Mouse (Mus musculus): Measurements from ENCODE around the gene Padi1.
A peak's percentile ranks its signal among the peaks of the same experiment; 100 is the strongest.

Gene Padi1

GRCm38 (mm10) chr4:140815996-140816917 lies 29.3 kb downstream of the Padi1 start:
- peak; percentile 33 for DNase-seq (ENCODE audit: low read depth)

GRCm38 (mm10) chr4:140815496-140815895 lies 30.1 kb downstream of the Padi1 start:
- DNase-seq (ENCODE audit: low read depth): no peak

GRCm38 (mm10) chr4:140814241-140815225 lies 31.0 kb downstream of the Padi1 start:
- no peak for DNase-seq (ENCODE audit: low read depth)

- DNase-seq (ENCODE audit: low read depth): no peak
These were observed 32.0 kb downstream of the Padi1 start for GRCm38 (mm10) chr4:140813358-140814185.

- DNase-seq (ENCODE audit: low read depth): no peak
These were observed 33.0 kb downstream of the Padi1 start for GRCm38 (mm10) chr4:140812609-140813008.

- DNase-seq (ENCODE audit: low read depth): no peak
These were observed 33.4 kb downstream of the Padi1 start for GRCm38 (mm10) chr4:140812191-140812590.

GRCm38 (mm10) chr4:140810458-140811260 lies 34.9 kb downstream of the Padi1 start, which contains the start of gene Padi3:
Padi3 (minus strand) TSS chr4:140810648.
- no peak for DNase-seq (ENCODE audit: low read depth)

- no peak for DNase-seq (ENCODE audit: low read depth)
These were observed 36.5 kb downstream of the Padi1 start for GRCm38 (mm10) chr4:140809118-140809517.

- DNase-seq (ENCODE audit: low read depth): no peak
These were observed 41.0 kb downstream of the Padi1 start for GRCm38 (mm10) chr4:140804601-140805000.

- DNase-seq (ENCODE audit: low read depth): no peak
These were observed 44.2 kb downstream of the Padi1 start for GRCm38 (mm10) chr4:140801364-140801763.

- no peak for DNase-seq (ENCODE audit: low read depth)
These were observed 48.8 kb downstream of the Padi1 start for GRCm38 (mm10) chr4:140796786-140797185.

- no peak for DNase-seq (ENCODE audit: low read depth)
These were observed 50.9 kb downstream of the Padi1 start for GRCm38 (mm10) chr4:140794678-140795077.

GRCm38 (mm10) chr4:140793795-140794194 lies 51.8 kb downstream of the Padi1 start:
- no peak for DNase-seq (ENCODE audit: low read depth)

- DNase-seq (ENCODE audit: low read depth): no peak
These were observed 53.0 kb downstream of the Padi1 start for GRCm38 (mm10) chr4:140792584-140792983.

GRCm38 (mm10) chr4:140791071-140791470 lies 54.5 kb downstream of the Padi1 start:
- DNase-seq (ENCODE audit: low read depth): no peak

GRCm38 (mm10) chr4:140789983-140790382 lies 55.6 kb downstream of the Padi1 start:
- no peak for DNase-seq (ENCODE audit: low read depth)

- peak; percentile 50 for DNase-seq (ENCODE audit: low read depth)
These were observed 56.6 kb downstream of the Padi1 start for GRCm38 (mm10) chr4:140788983-140789382.

GRCm38 (mm10) chr4:140788264-140788663 lies 57.3 kb downstream of the Padi1 start:
- DNase-seq (ENCODE audit: low read depth): no peak

- DNase-seq (ENCODE audit: low read depth): peak; percentile 50
These were observed 58.2 kb downstream of the Padi1 start for GRCm38 (mm10) chr4:140787414-140787813.

GRCm38 (mm10) chr4:140785217-140785616 lies 60.4 kb downstream of the Padi1 start:
- no peak for DNase-seq (ENCODE audit: low read depth)

Data from c-Kit-positive CD71-negative TER-119-negative erythroid progenitor cells, embryonic 14.5 days (primary cell).